Mouse (Mus musculus) cortical plate, adult 2 months (tissue): Measurements from ENCODE around the gene Adad1. TPM values are rescaled to one million over a fixed set of nuclear protein-coding genes. Genes with fewer than 3 reads are reported as not detected.

Experiments used
- H3K27ac ChIP-seq: fragments of 200-500 bp; 2 replicates; pipeline ENCODE4 v1.5.1; 2012; ENCODE audit warnings: low read length, control low read depth, inconsistent platforms; ENCODE audit not compliant: insufficient read depth
- H3K4me1 ChIP-seq: fragments of 200-500 bp; 2 replicates; pipeline ENCODE4 v1.6.1; 2011; ENCODE audit warnings: low read length; ENCODE audit not compliant: control insufficient read depth, insufficient read depth
- H3K4me3 ChIP-seq: fragments of 200-500 bp; 2 replicates; pipeline ENCODE4 v1.5.1; 2011; ENCODE audit warnings: mild to moderate bottlenecking, low read length, control low read depth; ENCODE audit not compliant: insufficient read depth
- CTCF ChIP-seq: fragments of 200-500 bp; IDR thresholded peaks from 2 replicates; pipeline ENCODE4 v1.5.1; 2011; ENCODE audit warnings: mild to moderate bottlenecking, control low read depth, low read length; ENCODE audit not compliant: insufficient read depth; ENCODE audit errors: extremely low read depth
- POLR2A ChIP-seq: fragments of 200-500 bp; IDR thresholded peaks from 2 replicates; pipeline ENCODE4 v1.6.1; 2011; ENCODE audit warnings: mild to moderate bottlenecking, low read length, control low read depth; ENCODE audit not compliant: insufficient read depth; ENCODE audit errors: extremely low read depth
- polyA plus RNA-seq: library from polyadenylated mRNA; depleted of rRNA; stranded (reverse); fragments of >200 nt; gene quantifications from 2 replicates; pipeline ENCODE4 v1.2.3, GENCODE M21; 2012; rRNA removed

The Adad1 gene
- polyA plus RNA-seq, 1 experiment, result not detected

- no peak for TF ChIP-seq POLR2A
- no peak for TF ChIP-seq CTCF
- H3K4me3 ChIP-seq, result no peak overlapping the region
- no peaks in the 10 kb centered on the region; the same call in 1 of the 2 replicates for H3K4me1 ChIP-seq
- H3K27ac ChIP-seq, result no peak overlapping the region
Observed at GRCm38 (mm10) chr3:37161096-37161495, 97.8 kb downstream of the Adad1 start.

DNA sequence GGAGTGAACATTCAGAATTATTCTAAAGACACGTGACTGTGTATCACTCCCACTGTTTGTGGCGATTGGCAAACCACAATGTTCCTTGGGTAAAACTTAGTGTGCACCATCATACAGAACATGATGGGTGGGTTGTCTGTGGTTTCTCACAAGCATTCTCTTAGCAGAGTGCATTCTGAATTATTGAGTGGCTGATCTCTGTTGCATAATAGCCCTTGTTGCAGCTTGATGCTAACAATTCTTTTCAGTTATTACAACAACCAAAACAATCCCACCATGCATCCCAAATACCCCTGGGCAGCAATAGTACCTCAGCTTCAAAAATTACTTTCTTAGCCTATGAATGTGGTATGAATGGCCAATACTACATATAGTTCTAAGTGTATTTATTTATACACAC is 106.0 kb downstream of the Adad1 start:
- H3K4me1 ChIP-seq, result no peaks in the 10 kb centered on the region
- H3K27ac ChIP-seq, result no peak overlapping the region
- no peak overlapping the region for H3K4me3 ChIP-seq
- no peak for TF ChIP-seq POLR2A
- TF ChIP-seq CTCF, result no peak

Other genes with a start within 250 kb of the Adad1 start
- gene 4932438A13Rik, start 200.4 kb upstream of the Adad1 start, polyA plus RNA-seq, result 48.3 and 50.5 TPM in 2 replicates
- 0.31 and 0.47 TPM in 2 replicates for gene Il2, start 62.4 kb downstream of the Adad1 start, polyA plus RNA-seq
- 0.08 TPM in 1 of 2 replicates, not detected in the other for gene Il21, start 169.1 kb downstream of the Adad1 start, polyA plus RNA-seq
- gene Bbs12, start 249.0 kb downstream of the Adad1 start, polyA plus RNA-seq, result 1.7 and 2.1 TPM in 2 replicates
- 11.6 and 13.1 TPM in 2 replicates for gene Cetn4, start 249.2 kb downstream of the Adad1 start, polyA plus RNA-seq